Mouse (Mus musculus): ENCODE measurements around the gene Olfr733. TPM values are rescaled to one million over a fixed set of nuclear protein-coding genes. Genes with fewer than 3 reads are reported as not detected.

Olfr733 gene
- not detected for total RNA-seq (2023)

DNA sequence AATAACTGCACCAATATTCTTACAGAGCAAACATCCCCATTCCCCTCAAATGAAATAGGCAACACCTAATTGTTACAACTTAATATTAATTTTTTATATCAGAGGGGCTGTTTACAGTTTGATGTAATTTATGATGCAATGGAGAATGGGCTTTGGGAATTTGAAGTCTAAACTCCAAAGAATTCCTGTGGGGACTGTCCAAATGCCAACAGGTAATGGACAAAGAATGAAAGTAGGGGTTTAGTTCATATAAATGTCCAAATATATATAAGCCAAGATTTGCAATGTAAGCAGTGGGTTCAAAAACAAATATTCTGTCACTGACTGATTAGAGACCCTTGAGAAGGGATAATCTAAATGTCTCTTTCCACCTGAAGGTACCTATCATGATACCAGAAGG lies at the start of gene Olfr733:
Gene Olfr733, minus strand, starts transcription at position 101 of the 400 bp plus-strand sequence.

DNA sequence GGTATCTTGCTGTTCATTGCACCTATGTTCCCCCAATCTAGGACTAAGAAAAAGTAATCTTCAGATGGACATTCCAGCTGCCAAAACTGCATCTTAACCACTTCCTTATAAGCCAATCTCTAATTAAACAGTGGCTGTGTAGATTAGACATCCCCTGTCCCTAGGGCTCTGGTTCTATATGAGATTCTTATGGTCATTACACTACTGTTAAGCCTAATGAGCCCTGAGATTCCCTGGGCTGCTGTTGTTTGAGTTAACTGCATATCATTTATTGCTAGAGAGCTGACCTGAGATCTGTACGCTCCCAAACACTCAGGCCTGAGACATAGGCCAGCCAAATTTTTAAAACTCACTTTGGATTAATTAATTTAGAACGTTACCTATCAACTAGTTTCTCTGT lies 47.5 kb upstream of the Olfr733 start, which contains the start of gene Olfr735:
Gene Olfr735, minus strand, starts transcription at position 77 of the 400 bp plus-strand sequence.

DNA sequence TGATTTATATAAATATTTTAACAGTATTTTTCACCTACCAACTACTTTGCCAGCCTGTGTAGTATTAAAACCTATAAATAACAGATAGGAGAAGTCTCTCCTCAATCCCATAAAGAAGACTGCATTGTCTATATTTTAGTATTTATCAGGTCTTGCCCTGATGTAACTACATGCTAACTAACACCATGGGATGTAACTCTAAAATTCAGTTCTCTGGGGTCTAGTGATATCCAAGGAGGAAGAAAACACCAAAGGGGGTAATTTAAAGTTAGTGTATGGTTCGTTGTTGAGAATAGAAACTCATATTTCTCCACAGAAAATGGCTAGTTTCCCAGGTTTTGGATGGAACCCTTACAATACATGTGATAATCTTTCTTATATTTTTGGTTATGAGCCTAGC lies 25.3 kb upstream of the Olfr733 start, which contains the start of gene Olfr734:
Gene Olfr734, minus strand, starts transcription at position 101 of the 400 bp plus-strand sequence.

DNA sequence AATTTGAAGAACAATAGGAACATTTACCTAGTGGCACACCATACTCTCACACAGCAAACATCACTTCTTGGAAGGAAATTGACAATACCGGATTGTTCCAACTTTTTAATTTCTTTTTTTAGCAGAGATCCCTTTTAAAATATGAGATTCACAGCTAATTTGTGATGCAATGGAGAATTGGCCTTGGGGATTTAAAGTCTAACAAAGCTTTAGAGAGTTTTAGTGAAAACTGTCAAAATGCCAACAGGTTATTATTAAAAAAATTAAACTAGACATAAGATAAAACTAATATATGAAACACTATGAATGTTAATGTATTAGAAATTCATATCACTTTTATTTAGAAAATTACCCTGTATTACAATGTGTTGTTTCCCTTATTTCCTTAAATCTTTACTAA lies 17.2 kb downstream of the Olfr733 start, which contains the start of gene Olfr732:
Gene Olfr732, minus strand, starts transcription at position 101 of the 400 bp plus-strand sequence.

Other genes starting within 250 kb of the Olfr733 start
- gene Olfr726, start 210.6 kb downstream of the Olfr733 start, total RNA-seq (2023), result not detected
- not detected for gene Olfr727, start 178.3 kb downstream of the Olfr733 start, total RNA-seq (2023)
- gene Olfr728, start 158.8 kb downstream of the Olfr733 start, total RNA-seq (2023), result not detected
- gene Olfr729, start 148.6 kb downstream of the Olfr733 start, total RNA-seq (2023), result not detected
- not detected for gene Olfr730, start 113.3 kb downstream of the Olfr733 start, total RNA-seq (2023)
- not detected for gene Olfr731, start 59.7 kb downstream of the Olfr733 start, total RNA-seq (2023)
- not detected for gene Olfr732, start 17.3 kb downstream of the Olfr733 start, total RNA-seq (2023)
- gene Olfr734, start 25.2 kb upstream of the Olfr733 start, total RNA-seq (2023), result not detected
- not detected for gene Olfr735, start 47.4 kb upstream of the Olfr733 start, total RNA-seq (2023)
- gene Tlr11, start 56.4 kb upstream of the Olfr733 start, total RNA-seq (2023), result under 1 TPM in 1 of 2 experiments, not detected in 1; 0.18 TPM
- not detected for gene Olfr736, start 79.6 kb upstream of the Olfr733 start, total RNA-seq (2023)
- not detected for gene Olfr738, start 106.0 kb upstream of the Olfr733 start, total RNA-seq (2023)
- gene Olfr739, start 117.1 kb upstream of the Olfr733 start, total RNA-seq (2023), result not detected
- not detected for gene Olfr740, start 144.0 kb upstream of the Olfr733 start, total RNA-seq (2023)
- not detected for gene Olfr741, start 171.2 kb upstream of the Olfr733 start, total RNA-seq (2023)
- gene Olfr742, start 202.1 kb upstream of the Olfr733 start, total RNA-seq (2023), result not detected
- gene Olfr743, start 220.3 kb upstream of the Olfr733 start, total RNA-seq (2023), result not detected

All from T-cell, adult 66 days (primary cell).